Mouse (Mus musculus) intestine, embryonic 14.5 days (tissue): Measurements from ENCODE around the gene Mark4. TPM values are rescaled to one million over a fixed set of nuclear protein-coding genes. Genes with fewer than 3 reads are reported as not detected.

ENCODE experiments used
- ATAC-seq: fragments of 200-750 bp; cut with Nextera tagmentation; replicated peaks from 2 replicates; pipeline ENCODE4 v1.8.0; 2017; ENCODE audit warnings: low read depth, moderate number of reproducible peaks, moderate TSS enrichment, moderate library complexity; ENCODE audit not compliant: low FRiP score, low TSS enrichment
- DNase-seq: peaks from one replicate; pipeline ENCODE4 v3.0.0-alpha.2; 2018; ENCODE audit warnings: low spot score
- H3K27ac ChIP-seq: fragments of 300-500 bp; sonication (generic); 2 replicates; pipeline ENCODE4 v1.5.1; 2014; ENCODE audit warnings: low read depth, mild to moderate bottlenecking, control low read depth
- H3K27me3 ChIP-seq: fragments of 300-500 bp; sonication (generic); replicated peaks from 2 replicates; pipeline ENCODE4 v1.6.1; 2014; ENCODE audit warnings: low read length, control low read depth; ENCODE audit not compliant: control insufficient read depth, insufficient read depth
- H3K36me3 ChIP-seq: fragments of 300-500 bp; sonication (generic); 2 replicates; pipeline ENCODE4 v1.6.1; 2014; ENCODE audit warnings: low read length, control low read depth; ENCODE audit not compliant: control insufficient read depth, insufficient read depth
- H3K4me1 ChIP-seq: fragments of 300-500 bp; sonication (generic); replicated peaks from 2 replicates; pipeline ENCODE4 v1.6.1; 2014; ENCODE audit warnings: low read length, control low read depth, mixed read lengths; ENCODE audit not compliant: control insufficient read depth, insufficient read depth
- H3K4me2 ChIP-seq: fragments of 300-500 bp; sonication (generic); 2 replicates; pipeline ENCODE4 v1.6.1; 2014; ENCODE audit warnings: low read length
- H3K4me3 ChIP-seq: fragments of 300-500 bp; sonication (generic); 2 replicates; pipeline ENCODE4 v1.5.1; 2014; ENCODE audit warnings: low read depth, low read length, control low read depth, mixed read lengths
- H3K9ac ChIP-seq: fragments of 300-500 bp; sonication (generic); 2 replicates; pipeline ENCODE4 v1.6.1; 2014; ENCODE audit warnings: mild to moderate bottlenecking, low read length
- H3K9me3 ChIP-seq: fragments of 300-500 bp; sonication (generic); 2 replicates; pipeline ENCODE4 v1.6.1; 2016; ENCODE audit warnings: low read length, control low read depth; ENCODE audit not compliant: control insufficient read depth
- WGBS: fragments of 180-500 bp; shearing (Covaris S2); extraction: QIAGEN DNeasy Blood & Tissue Kit; methylation state at CpG from one replicate; pipeline ENCODE4 v1.1.7; 2014; 5-methylcytosine and 5-hydroxymethylcytosine counted together
- polyA plus RNA-seq: library from polyadenylated mRNA; unstranded; fragments of >200 nt; fragmentation: Nextera tagmentation; extraction: Ambion mirVana; gene quantifications from 2 replicates; pipeline ENCODE4 v1.2.1, GENCODE M21; 2014

Mark4 gene
- polyA plus RNA-seq, 1 experiment from 2014 or later = 8.5 TPM

- DNase-seq (no peak), ATAC-seq (no peak)
- peak within 1 kb of the TSS; percentile 58 for H3K4me3 ChIP-seq
- H3K4me2 ChIP-seq = peak within 1 kb of the TSS; percentile 98
- whole genome bisulfite sequencing = 50% methylated on average over 7 of the region's 7 CpGs
- H3K27ac ChIP-seq = no peak within 1 kb of the TSS
- peaks cover 36% of the 10 kb centered on the region for H3K27me3 ChIP-seq
- H3K36me3 ChIP-seq = no peaks in the 10 kb centered on the region
- peak within 1 kb of the TSS; percentile 41 for H3K9ac ChIP-seq
- no peaks in the 10 kb centered on the region for H3K4me1 ChIP-seq
- peaks cover 4% of the 10 kb centered on the region; the same call in 1 of the 2 replicates for H3K9me3 ChIP-seq
Observed at GRCm38 (mm10) chr7:19404476-19404875, 54.1 kb downstream of the Mark4 start, which contains the start of gene Ckm. Gene Ckm, plus strand, starts transcription at chr7:19404776.

DNA sequence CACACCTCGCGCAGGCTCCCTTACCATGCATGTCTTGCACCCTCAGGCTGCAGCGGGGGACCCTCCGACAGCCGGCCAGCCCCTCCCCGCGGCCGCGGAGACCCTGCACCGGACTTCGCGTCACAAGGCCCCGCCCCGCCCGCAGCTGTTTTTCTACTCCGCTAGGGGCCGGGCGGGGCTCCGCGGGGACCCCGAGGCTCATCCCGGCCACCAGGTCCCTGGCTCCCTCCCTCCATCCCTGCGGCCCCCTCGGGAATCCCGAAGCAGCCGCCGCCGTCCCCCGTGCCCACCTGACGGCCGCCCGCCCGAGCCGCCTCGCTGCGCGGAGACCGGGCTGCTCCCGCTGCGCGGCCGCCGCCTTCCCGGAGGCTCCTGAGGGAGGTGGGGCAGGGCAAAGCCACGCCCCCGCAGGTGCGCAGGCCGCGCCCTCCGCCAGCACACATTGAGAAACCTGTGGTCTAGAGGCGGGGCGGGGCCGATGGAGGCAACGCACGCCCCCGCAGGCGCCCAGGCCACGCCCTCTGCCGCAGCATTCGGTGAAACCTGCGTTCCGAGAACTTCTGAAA lies 54.8 kb downstream of the Mark4 start, which contains the start of gene Klc3:
Gene Klc3 (minus strand): TSS at position 374 of the 566 bp plus-strand sequence.
- DNase-seq (peak; percentile 77), ATAC-seq (peak; percentile 77)
- 1% methylated on average over 62 of the region's 62 CpGs for WGBS
- peaks cover 4% of the 10 kb centered on the region; the same call in 1 of the 2 replicates for H3K9me3 ChIP-seq
- H3K4me2 ChIP-seq = peak within 1 kb of the TSS; percentile 98
- H3K36me3 ChIP-seq = no peaks in the 10 kb centered on the region
- no peak within 1 kb of the TSS for H3K27ac ChIP-seq
- no peaks in the 10 kb centered on the region for H3K4me1 ChIP-seq
- H3K4me3 ChIP-seq = peak within 1 kb of the TSS; percentile 58
- peak within 1 kb of the TSS; percentile 41 for H3K9ac ChIP-seq
- H3K27me3 ChIP-seq = peaks cover 36% of the 10 kb centered on the region

GRCm38 (mm10) chr7:19402535-19403112 lies 56.0 kb downstream of the Mark4 start:
- Histone ChIP-seq H3K4me1 (no peaks in the 10 kb centered on the region), H3K36me3 (no peaks in the 10 kb centered on the region), H3K9me3 (peaks cover 4% of the 10 kb centered on the region; the same call in 1 of the 2 replicates), H3K27ac (no peak overlapping the region), H3K4me3 (no peak overlapping the region), H3K27me3 (peaks cover 36% of the 10 kb centered on the region), H3K9ac (no peak overlapping the region), H3K4me2 (no peak overlapping the region)
- DNase-seq (no peak), ATAC-seq (no peak)
- 86% methylated on average over 9 of the region's 9 CpGs for WGBS

GRCm38 (mm10) chr7:19400946-19401345 lies 57.7 kb downstream of the Mark4 start:
- Histone ChIP-seq H3K9me3 (peaks cover 4% of the 10 kb centered on the region; the same call in 1 of the 2 replicates), H3K36me3 (peaks cover under 1% of the 10 kb centered on the region; the same call in 1 of the 2 replicates), H3K9ac (no peak overlapping the region), H3K27ac (no peak overlapping the region), H3K27me3 (peaks cover 30% of the 10 kb centered on the region), H3K4me2 (no peak overlapping the region), H3K4me1 (no peaks in the 10 kb centered on the region), H3K4me3 (no peak overlapping the region)
- no peak for DNase-seq
- 81% methylated on average over 4 of the region's 4 CpGs for WGBS
- no peak for ATAC-seq

DNA sequence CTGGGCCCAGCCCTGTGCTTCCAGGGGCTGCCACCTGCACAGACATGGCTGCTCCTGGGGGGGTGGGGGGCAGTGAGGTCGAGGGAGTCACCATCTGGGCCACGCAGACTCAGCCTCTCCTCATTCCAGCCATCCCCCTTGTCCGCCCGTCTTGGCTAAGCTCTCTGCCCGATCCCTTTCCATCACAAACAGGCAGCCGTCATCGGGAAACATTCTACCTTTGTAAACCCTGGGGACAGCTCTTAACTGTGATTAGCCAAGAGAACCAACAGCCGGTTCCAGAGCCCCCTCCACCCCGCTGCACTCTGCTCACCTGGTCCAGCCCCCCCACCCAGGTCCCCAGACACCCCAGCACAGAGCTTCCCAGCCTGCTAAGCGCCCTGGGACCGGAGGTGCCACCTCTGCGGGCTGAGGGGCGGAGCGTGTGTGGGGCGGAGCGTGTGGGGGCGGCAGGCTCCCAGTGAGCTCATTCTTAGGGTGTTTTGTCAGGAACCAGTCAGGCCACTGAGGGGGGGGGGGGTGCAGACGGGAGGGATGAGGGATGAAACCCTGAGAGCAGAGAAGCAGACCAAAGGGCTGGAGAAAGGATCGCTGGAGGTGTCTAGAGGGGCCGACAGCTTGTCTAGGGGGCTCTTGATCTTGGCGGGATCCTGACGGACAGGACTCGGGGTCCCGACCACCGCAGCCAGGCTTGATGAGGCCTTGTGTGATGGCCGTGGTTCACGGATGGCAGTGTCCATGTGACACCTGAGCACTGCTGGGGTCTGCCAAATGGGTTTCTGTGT lies 58.9 kb downstream of the Mark4 start:
- Histone ChIP-seq H3K27me3 (peaks cover 24% of the 10 kb centered on the region), H3K4me3 (peak overlapping the region; percentile 15), H3K9ac (no peak overlapping the region), H3K4me2 (peak overlapping the region; percentile 39), H3K27ac (no peak overlapping the region), H3K36me3 (peaks cover 12% of the 10 kb centered on the region), H3K9me3 (peaks cover 4% of the 10 kb centered on the region; the same call in 1 of the 2 replicates), H3K4me1 (no peaks in the 10 kb centered on the region)
- DNase-seq (peak; percentile 73), ATAC-seq (peak; percentile 56)
- 3% methylated on average over 27 of the region's 27 CpGs for WGBS

- H3K36me3 ChIP-seq = peaks cover 64% of the 10 kb centered on the region
Observed at GRCm38 (mm10) chr7:19394484-19394883, 64.1 kb downstream of the Mark4 start.

DNA sequence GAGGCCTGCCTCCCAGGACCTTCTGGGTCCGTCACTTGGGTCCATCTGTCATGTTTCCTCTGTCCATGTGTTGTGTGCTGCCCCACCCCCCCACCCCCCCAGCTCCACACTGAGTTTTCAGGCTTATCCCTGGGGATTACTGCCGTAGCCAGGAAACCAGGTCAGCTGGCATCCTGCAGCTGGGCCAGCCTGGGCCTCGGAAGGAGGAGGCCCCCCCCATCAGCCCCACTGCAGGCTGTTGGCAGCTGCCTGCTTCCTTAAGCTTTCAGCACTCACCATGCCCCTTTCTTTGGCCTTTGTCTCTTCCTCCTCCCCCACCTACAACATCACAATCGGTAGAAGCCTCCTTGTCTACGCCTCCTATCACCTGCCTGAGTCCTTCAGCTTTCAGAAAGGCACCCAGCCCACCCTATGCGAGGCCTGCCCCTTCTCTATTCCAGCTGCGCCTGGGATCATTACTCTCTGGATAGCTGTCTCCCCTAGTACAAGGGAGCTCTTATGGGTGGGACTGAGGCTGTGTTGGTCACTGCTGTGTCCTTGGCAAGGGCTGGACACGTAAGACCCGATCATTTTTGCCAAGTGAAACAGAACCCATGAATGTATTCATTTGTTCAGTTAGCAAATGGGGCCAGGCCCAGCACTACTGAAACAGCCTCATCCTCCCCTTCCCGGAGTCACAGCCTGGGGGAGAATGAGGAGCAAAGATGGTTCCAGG lies 69.8 kb downstream of the Mark4 start:
- peaks cover 96% of the 10 kb centered on the region for H3K36me3 ChIP-seq
- no peaks in the 10 kb centered on the region for H3K9me3 ChIP-seq
- ATAC-seq (no peak), DNase-seq (no peak)
- H3K9ac ChIP-seq = no peak overlapping the region
- H3K27me3 ChIP-seq = no peaks in the 10 kb centered on the region
- 87% methylated on average over 9 of the region's 10 CpGs for WGBS
- no peak overlapping the region for H3K4me3 ChIP-seq
- H3K27ac ChIP-seq = no peak overlapping the region
- H3K4me1 ChIP-seq = no peaks in the 10 kb centered on the region
- no peak overlapping the region for H3K4me2 ChIP-seq

More at GRCm38 (mm10) chr7:19394484-19394883, 64.1 kb downstream of the Mark4 start:
- Histone ChIP-seq H3K4me1 (no peaks in the 10 kb centered on the region), H3K4me3 (no peak overlapping the region), H3K27ac (no peak overlapping the region), H3K9me3 (no peaks in the 10 kb centered on the region), H3K9ac (no peak overlapping the region), H3K4me2 (no peak overlapping the region), H3K27me3 (no peaks in the 10 kb centered on the region)
- no peak for DNase-seq
- no peak for ATAC-seq
- WGBS = 85% methylated on average over 8 of the region's 8 CpGs

DNA sequence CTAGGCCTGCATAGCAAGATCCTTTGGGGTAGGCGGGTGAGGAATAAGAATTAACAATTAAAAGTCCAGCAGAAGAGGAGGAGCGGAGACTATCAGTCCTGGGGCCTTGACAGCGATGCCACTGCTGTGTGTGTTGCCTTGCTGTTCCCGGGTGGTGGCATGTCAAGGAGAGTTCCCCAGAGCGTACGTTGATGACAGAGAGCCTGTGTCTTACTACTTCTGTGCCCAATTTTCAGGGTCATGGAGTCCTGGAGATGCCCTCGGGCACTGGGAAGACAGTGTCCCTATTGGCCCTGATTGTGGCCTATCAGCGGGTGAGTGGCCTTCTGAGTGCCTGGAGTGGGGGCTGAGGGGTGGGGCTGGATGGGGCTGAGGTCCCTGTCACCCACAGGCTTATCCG lies 74.9 kb downstream of the Mark4 start:
- Histone ChIP-seq H3K4me3 (no peak overlapping the region), H3K36me3 (peaks cover 45% of the 10 kb centered on the region), H3K27me3 (no peaks in the 10 kb centered on the region), H3K4me1 (peaks cover 14% of the 10 kb centered on the region), H3K27ac (no peak overlapping the region), H3K4me2 (no peak overlapping the region), H3K9me3 (no peaks in the 10 kb centered on the region), H3K9ac (no peak overlapping the region)
- WGBS = 86% methylated on average over 9 of the region's 9 CpGs
- DNase-seq (no peak), ATAC-seq (no peak)
